Mouse (Mus musculus): ENCODE results near the gene Tubb4a. TPM values are rescaled to one million over a fixed set of nuclear protein-coding genes. Genes with fewer than 3 reads are reported as not detected.

Gene Tubb4a
- 1.0 TPM for polyA plus RNA-seq (2014; fragmentation: Illumina TruSeq; extraction: RNeasy Lipid Tissue Mini Kit (QIAGEN cat#74804); ENCODE audit: low read depth, low replicate concordance)

GRCm38 (mm10) chr17:57087049-57087832 lies at the start of gene Tubb4a:
Gene Tubb4a, minus strand, starts transcription at chr17:57087782.

GRCm38 (mm10) chr17:57105181-57106034 lies 17.8 kb upstream of the Tubb4a start, which contains the start of gene Tnfsf9:
Gene Tnfsf9, plus strand, starts transcription at chr17:57105325.

GRCm38 (mm10) chr17:57078336-57078735 lies 9.2 kb downstream of the Tubb4a start, which contains the start of gene Dennd1c:
Gene Dennd1c, minus strand, starts transcription at chr17:57078514.

GRCm38 (mm10) chr17:57059486-57059977 lies 28.1 kb downstream of the Tubb4a start, which contains the start of gene Slc25a23:
Gene Slc25a23, minus strand, starts transcription at chr17:57059863.

GRCm38 (mm10) chr17:57058891-57059485 lies 28.6 kb downstream of the Tubb4a start, which contains the start of gene Crb3:
Gene Crb3, plus strand, starts transcription at chr17:57059105.

GRCm38 (mm10) chr17:57041554-57041953 lies 46.0 kb downstream of the Tubb4a start, which contains the start of gene Slc25a41:
Gene Slc25a41, minus strand, starts transcription at chr17:57041654.

GRCm38 (mm10) chr17:57030931-57031660 lies 56.5 kb downstream of the Tubb4a start, which contains the start of gene Khsrp:
Gene Khsrp, minus strand, starts transcription at chr17:57031522.

Other genes starting within 250 kb of the Tubb4a start
- not detected for gene Acsbg2, start 213.3 kb downstream of the Tubb4a start, polyA plus RNA-seq (2014; fragmentation: Illumina TruSeq; extraction: RNeasy Lipid Tissue Mini Kit (QIAGEN cat#74804); ENCODE audit: low read depth, low replicate concordance)
- not detected for gene 1700061G19Rik, start 212.3 kb downstream of the Tubb4a start, polyA plus RNA-seq (2014; fragmentation: Illumina TruSeq; extraction: RNeasy Lipid Tissue Mini Kit (QIAGEN cat#74804); ENCODE audit: low read depth, low replicate concordance)
- gene Mllt1, start 152.4 kb downstream of the Tubb4a start, polyA plus RNA-seq (2014; fragmentation: Illumina TruSeq; extraction: RNeasy Lipid Tissue Mini Kit (QIAGEN cat#74804); ENCODE audit: low read depth, low replicate concordance) = 1.1 TPM
- gene Acer1, start 105.7 kb downstream of the Tubb4a start, polyA plus RNA-seq (2014; fragmentation: Illumina TruSeq; extraction: RNeasy Lipid Tissue Mini Kit (QIAGEN cat#74804); ENCODE audit: low read depth, low replicate concordance) = 34.9 TPM
- gene Clpp, start 97.5 kb downstream of the Tubb4a start, polyA plus RNA-seq (2014; fragmentation: Illumina TruSeq; extraction: RNeasy Lipid Tissue Mini Kit (QIAGEN cat#74804); ENCODE audit: low read depth, low replicate concordance) = 1.6 TPM
- gene Alkbh7, start 90.4 kb downstream of the Tubb4a start, polyA plus RNA-seq (2014; fragmentation: Illumina TruSeq; extraction: RNeasy Lipid Tissue Mini Kit (QIAGEN cat#74804); ENCODE audit: low read depth, low replicate concordance) = 3.2 TPM
- not detected for gene Pspn, start 87.8 kb downstream of the Tubb4a start, polyA plus RNA-seq (2014; fragmentation: Illumina TruSeq; extraction: RNeasy Lipid Tissue Mini Kit (QIAGEN cat#74804); ENCODE audit: low read depth, low replicate concordance)
- gene Gtf2f1, start 76.5 kb downstream of the Tubb4a start, polyA plus RNA-seq (2014; fragmentation: Illumina TruSeq; extraction: RNeasy Lipid Tissue Mini Kit (QIAGEN cat#74804); ENCODE audit: low read depth, low replicate concordance) = 2.0 TPM
- not detected for gene Gm17949, start 76.3 kb downstream of the Tubb4a start, polyA plus RNA-seq (2014; fragmentation: Illumina TruSeq; extraction: RNeasy Lipid Tissue Mini Kit (QIAGEN cat#74804); ENCODE audit: low read depth, low replicate concordance)
- 8.6 TPM for gene Khsrp, start 56.3 kb downstream of the Tubb4a start, polyA plus RNA-seq (2014; fragmentation: Illumina TruSeq; extraction: RNeasy Lipid Tissue Mini Kit (QIAGEN cat#74804); ENCODE audit: low read depth, low replicate concordance)
- gene Slc25a41, start 46.1 kb downstream of the Tubb4a start, polyA plus RNA-seq (2014; fragmentation: Illumina TruSeq; extraction: RNeasy Lipid Tissue Mini Kit (QIAGEN cat#74804); ENCODE audit: low read depth, low replicate concordance) = not detected
- 38.8 TPM for gene Crb3, start 28.7 kb downstream of the Tubb4a start, polyA plus RNA-seq (2014; fragmentation: Illumina TruSeq; extraction: RNeasy Lipid Tissue Mini Kit (QIAGEN cat#74804); ENCODE audit: low read depth, low replicate concordance)
- 6.9 TPM for gene Slc25a23, start 27.9 kb downstream of the Tubb4a start, polyA plus RNA-seq (2014; fragmentation: Illumina TruSeq; extraction: RNeasy Lipid Tissue Mini Kit (QIAGEN cat#74804); ENCODE audit: low read depth, low replicate concordance)
- 5.6 TPM for gene Dennd1c, start 9.3 kb downstream of the Tubb4a start, polyA plus RNA-seq (2014; fragmentation: Illumina TruSeq; extraction: RNeasy Lipid Tissue Mini Kit (QIAGEN cat#74804); ENCODE audit: low read depth, low replicate concordance)
- 0.47 TPM for gene Tnfsf9, start 17.5 kb upstream of the Tubb4a start, polyA plus RNA-seq (2014; fragmentation: Illumina TruSeq; extraction: RNeasy Lipid Tissue Mini Kit (QIAGEN cat#74804); ENCODE audit: low read depth, low replicate concordance)
- not detected for gene Cd70, start 62.0 kb upstream of the Tubb4a start, polyA plus RNA-seq (2014; fragmentation: Illumina TruSeq; extraction: RNeasy Lipid Tissue Mini Kit (QIAGEN cat#74804); ENCODE audit: low read depth, low replicate concordance)
- gene Tnfsf14, start 106.4 kb upstream of the Tubb4a start, polyA plus RNA-seq (2014; fragmentation: Illumina TruSeq; extraction: RNeasy Lipid Tissue Mini Kit (QIAGEN cat#74804); ENCODE audit: low read depth, low replicate concordance) = not detected
- 48.2 TPM for gene C3, start 140.4 kb upstream of the Tubb4a start, polyA plus RNA-seq (2014; fragmentation: Illumina TruSeq; extraction: RNeasy Lipid Tissue Mini Kit (QIAGEN cat#74804); ENCODE audit: low read depth, low replicate concordance)
- 2.0 TPM for gene Gpr108, start 160.7 kb upstream of the Tubb4a start, polyA plus RNA-seq (2014; fragmentation: Illumina TruSeq; extraction: RNeasy Lipid Tissue Mini Kit (QIAGEN cat#74804); ENCODE audit: low read depth, low replicate concordance)
- gene Trip10, start 161.7 kb upstream of the Tubb4a start, polyA plus RNA-seq (2014; fragmentation: Illumina TruSeq; extraction: RNeasy Lipid Tissue Mini Kit (QIAGEN cat#74804); ENCODE audit: low read depth, low replicate concordance) = 6.3 TPM
- gene Vav1, start 191.3 kb upstream of the Tubb4a start, polyA plus RNA-seq (2014; fragmentation: Illumina TruSeq; extraction: RNeasy Lipid Tissue Mini Kit (QIAGEN cat#74804); ENCODE audit: low read depth, low replicate concordance) = 1.7 TPM

All from sigmoid colon, adult 10 weeks (tissue).